Comparison of ENCODE assay signal across 9 mouse cellular contexts in the genomic region with DNA sequence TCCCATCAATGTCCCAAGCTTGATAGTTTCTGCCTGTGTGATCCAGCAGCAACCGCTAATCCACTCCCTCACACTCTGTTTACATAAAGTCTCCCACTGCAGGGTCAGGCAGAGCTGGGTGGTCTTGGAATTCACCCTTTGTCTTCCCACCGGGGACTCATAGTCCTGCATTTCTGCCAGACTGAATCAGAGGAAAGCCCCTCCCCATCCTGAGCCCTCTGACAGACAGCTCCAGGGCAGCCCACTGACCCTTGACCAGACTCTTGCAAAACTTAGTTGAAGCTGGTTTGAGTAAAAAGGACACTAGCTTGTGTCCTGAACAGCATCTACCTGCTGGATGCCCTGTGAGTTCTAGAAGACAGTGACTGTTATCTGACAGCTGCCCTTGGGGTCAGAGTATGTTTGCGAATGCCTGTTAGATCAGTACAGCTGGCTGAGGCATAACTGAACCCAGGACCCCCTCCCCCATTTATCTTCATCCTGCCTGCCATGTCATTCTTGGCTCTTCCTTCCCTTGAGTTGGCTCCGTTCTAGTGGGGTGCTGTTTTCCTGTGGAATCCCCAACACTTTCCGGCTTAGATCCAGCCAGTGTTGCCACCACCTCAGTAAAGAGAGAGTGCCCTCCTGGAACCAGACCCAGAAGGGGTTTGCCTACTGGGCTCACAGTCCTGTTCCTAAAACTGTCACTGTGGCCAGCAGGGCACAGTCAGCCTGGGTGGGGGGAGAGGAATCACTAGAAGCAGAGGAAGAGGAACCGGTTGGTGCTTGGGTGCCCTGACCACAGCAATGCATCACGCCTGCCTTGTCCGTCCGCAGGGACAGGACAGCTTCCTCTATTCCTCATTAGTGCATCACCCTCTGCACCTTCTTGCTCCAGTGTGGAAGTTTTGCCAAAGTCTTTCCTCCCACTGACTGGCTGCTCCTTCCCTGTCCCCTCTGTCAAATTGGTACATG. TPM values are rescaled to one million over a fixed set of nuclear protein-coding genes. Genes with fewer than 3 reads are reported as not detected.
DNase-seq lines count a peak whose midpoint lies in the region; ATAC-seq and TF ChIP-seq lines count a peak whose summit lies in the region.
"Had no signal": no experiment of that assay in that cellular context is flagged by ENCODE, and none has a peak within 500 bp of the region (broad histone marks: within the 10 kb centered on the region; RNA-seq: fewer than 3 reads in every experiment).

No protein-coding gene starts in this region.

- no peak for DNase-seq in gastrocnemius, adult 2 months
- no peak for DNase-seq in gastrocnemius, adult 8-10 months (ENCODE audit: low spot score in 2 of 2)
- peak; percentile 32 for DNase-seq in kidney, postnatal 0 days (ENCODE audit: low spot score)
- no peak for DNase-seq in gastrocnemius, postnatal 14 days
- no peak for DNase-seq in layer of hippocampus, postnatal 25 days (ENCODE audit: extremely low spot score in 1 of 2, low spot score in 1 of 2)
- DNase-seq in frontal cortex, adult 2 months (ENCODE audit: extremely low spot score in 1 of 2, low spot score in 1 of 2) = no peak

- no peak overlapping the region for H3K27ac ChIP-seq in gastrocnemius, adult 2 months
- H3K27ac ChIP-seq in forebrain, embryonic 12.5 days = no peak overlapping the region
- no peak overlapping the region for H3K27ac ChIP-seq in kidney, postnatal 0 days
- H3K27ac ChIP-seq in midbrain, embryonic 16.5 days (ENCODE audit: low read length) = no peak overlapping the region

- 58% methylated on average over 9 of the region's 9 CpGs for WGBS in forebrain, embryonic 12.5 days
- WGBS in kidney, postnatal 0 days = 48% methylated on average over 9 of the region's 9 CpGs
- 50% methylated on average over 9 of the region's 9 CpGs for WGBS in midbrain, embryonic 16.5 days

- H3K27me3 ChIP-seq in forebrain, embryonic 12.5 days = no peaks in the 10 kb centered on the region
- no peaks in the 10 kb centered on the region for H3K27me3 ChIP-seq in kidney, postnatal 0 days (ENCODE audit: insufficient read depth, low read length)
- no peaks in the 10 kb centered on the region for H3K27me3 ChIP-seq in midbrain, embryonic 16.5 days (ENCODE audit: control insufficient read depth, insufficient read depth, low read depth, low read length)

- H3K4me2 ChIP-seq in forebrain, embryonic 12.5 days = peak overlapping the region; percentile 95
- H3K4me2 ChIP-seq in kidney, postnatal 0 days (ENCODE audit: low read length) = peak overlapping the region; percentile 88
- peak overlapping the region; percentile 98 for H3K4me2 ChIP-seq in midbrain, embryonic 16.5 days (ENCODE audit: low read length)

- peaks cover 45% of the 10 kb centered on the region for H3K36me3 ChIP-seq in forebrain, embryonic 12.5 days (replicated peaks)
- H3K36me3 ChIP-seq in kidney, postnatal 0 days (ENCODE audit: insufficient read depth, low read length) = no peaks in the 10 kb centered on the region
- peaks cover 13% of the 10 kb centered on the region for H3K36me3 ChIP-seq in midbrain, embryonic 16.5 days (ENCODE audit: control insufficient read depth, insufficient read depth, low read length)

- H3K4me3 ChIP-seq in gastrocnemius, adult 2 months = peak overlapping the region; percentile 89
- H3K4me3 ChIP-seq in forebrain, embryonic 12.5 days (replicated peaks) = peak overlapping the region; percentile 89
- peak overlapping the region; percentile 63; the same call in 1 of the 2 replicates for H3K4me3 ChIP-seq in kidney, postnatal 0 days (replicated peaks; ENCODE audit: low read depth, low read length)
- peak overlapping the region; percentile 83 for H3K4me3 ChIP-seq in midbrain, embryonic 16.5 days (ENCODE audit: low read depth, low read length)

- intact Hi-C loops in gastrocnemius, adult 2 months (cut with DNase I) = no loop called here
- intact Hi-C loops in gastrocnemius, postnatal 14 days (cut with DNase I; ENCODE audit: low total_unique reads) = no loop called here

- peak overlapping the region; percentile 88 for H3K9ac ChIP-seq in forebrain, embryonic 12.5 days
- H3K9ac ChIP-seq in kidney, postnatal 0 days (ENCODE audit: low read depth, low read length) = no peak overlapping the region
- H3K9ac ChIP-seq in midbrain, embryonic 16.5 days (ENCODE audit: low read depth, low read length) = peak overlapping the region; percentile 80

- H3K4me1 ChIP-seq in forebrain, embryonic 12.5 days = peaks cover 40% of the 10 kb centered on the region
- 0 out of 2 replicates have a peak, but pooled peaks cover 15% of the 10 kb centered on the region for H3K4me1 ChIP-seq in kidney, postnatal 0 days (replicated peaks; ENCODE audit: insufficient read depth, low read length)
- peaks cover 37% of the 10 kb centered on the region for H3K4me1 ChIP-seq in midbrain, embryonic 16.5 days (ENCODE audit: control insufficient read depth, insufficient read depth, low read length)

- H3K9me3 ChIP-seq in forebrain, embryonic 12.5 days = no peaks in the 10 kb centered on the region
- H3K9me3 ChIP-seq in kidney, postnatal 0 days (replicated peaks; ENCODE audit: low read length) = no peaks in the 10 kb centered on the region
- H3K9me3 ChIP-seq in midbrain, embryonic 16.5 days (replicated peaks; ENCODE audit: control insufficient read depth, low read length, poor library complexity, severe bottlenecking) = no peaks in the 10 kb centered on the region

- ATAC-seq in forebrain, embryonic 12.5 days (ENCODE audit: low FRiP score) = no peak
- ATAC-seq in kidney, postnatal 0 days (replicated peaks; ENCODE audit: low FRiP score, low read depth) = no peak
- ATAC-seq in midbrain, embryonic 16.5 days = no peak

- no peak for TF ChIP-seq CTCF in gastrocnemius, adult 2 months (IDR thresholded peaks at IDR 0.05)
- no peak for TF ChIP-seq CTCF in kidney, postnatal 0 days (IDR thresholded peaks at IDR 0.05; ENCODE audit: low read depth)

RNA-seq across cellular contexts. Expression of a gene that starts 2.3 kb away (rescaled TPM):
- 1 to 10 TPM; 1.5 to 4.7 TPM for total RNA-seq in gastrocnemius, adult 2 months (2021)
- 1 to 10 TPM; 1.2 to 2.5 (median 1.8) TPM for total RNA-seq in gastrocnemius, adult 8-10 months (2022)
- polyA plus RNA-seq in forebrain, embryonic 12.5 days (2016; fragmentation: Nextera tagmentation; extraction: Ambion mirVana) = 6.4 and 9.8 TPM in 2 replicates
- 6.3 and 6.5 TPM in 2 replicates for polyA plus RNA-seq in kidney, postnatal 0 days (2015; fragmentation: Nextera tagmentation; extraction: Ambion mirVana)
- 3.8 and 4.7 TPM in 2 replicates for polyA plus RNA-seq in midbrain, embryonic 16.5 days (2015; fragmentation: Nextera tagmentation; extraction: Ambion mirVana)
- total RNA-seq in gastrocnemius, postnatal 14 days (2021) = 10 to 100 TPM in 1 of 2 experiments, 1 to 10 TPM in 1; 3.1 to 10.9 TPM
- 10 to 100 TPM; 72.3 to 77.3 TPM for total RNA-seq in layer of hippocampus, postnatal 25 days (2021)
- 70.4 and 77.0 TPM in 2 replicates for polyA plus RNA-seq in frontal cortex, adult 2 months (2012; rRNA removed)

RNA-seq across cellular contexts. Expression of a gene that starts 53.9 kb away (rescaled TPM):
- not detected for total RNA-seq in gastrocnemius, adult 2 months (2021)
- not detected for total RNA-seq in gastrocnemius, adult 8-10 months (2022)
- polyA plus RNA-seq in forebrain, embryonic 12.5 days (2016; fragmentation: Nextera tagmentation; extraction: Ambion mirVana) = 0.17 and 0.42 TPM in 2 replicates
- not detected in 2 replicates for polyA plus RNA-seq in kidney, postnatal 0 days (2015; fragmentation: Nextera tagmentation; extraction: Ambion mirVana)
- polyA plus RNA-seq in midbrain, embryonic 16.5 days (2015; fragmentation: Nextera tagmentation; extraction: Ambion mirVana) = not detected in 2 replicates
- not detected for total RNA-seq in gastrocnemius, postnatal 14 days (2021)
- not detected for total RNA-seq in layer of hippocampus, postnatal 25 days (2021)
- polyA plus RNA-seq in frontal cortex, adult 2 months (2012; rRNA removed) = 0.16 TPM in 1 of 2 replicates, not detected in the other
- polyA plus RNA-seq: C2C12 had no signal

RNA-seq across cellular contexts. Expression of a gene that starts 59.1 kb away (rescaled TPM):
- total RNA-seq in gastrocnemius, adult 2 months (2021) = not detected
- total RNA-seq in gastrocnemius, adult 8-10 months (2022) = not detected
- 0.17 TPM in 2 replicates for polyA plus RNA-seq in forebrain, embryonic 12.5 days (2016; fragmentation: Nextera tagmentation; extraction: Ambion mirVana)
- 5.0 and 5.9 TPM in 2 replicates for polyA plus RNA-seq in kidney, postnatal 0 days (2015; fragmentation: Nextera tagmentation; extraction: Ambion mirVana)
- 3.6 and 4.4 TPM in 2 replicates for polyA plus RNA-seq in midbrain, embryonic 16.5 days (2015; fragmentation: Nextera tagmentation; extraction: Ambion mirVana)
- total RNA-seq in gastrocnemius, postnatal 14 days (2021) = under 1 TPM; 0.09 to 0.10 TPM
- total RNA-seq in layer of hippocampus, postnatal 25 days (2021) = under 1 TPM; 0.38 to 0.59 TPM
- polyA plus RNA-seq in frontal cortex, adult 2 months (2012; rRNA removed) = 2.0 and 2.3 TPM in 2 replicates
- polyA plus RNA-seq: C2C12 had no signal

Comparison
In these comparisons a context has a peak if more than half of its experiments do, and no peak if none do; other contexts are left out.
1. RNA of a gene that starts 2.3 kb away (total RNA-seq): 72.3 to 77.3 TPM in layer of hippocampus, postnatal 25 days; 3.1 to 10.9 TPM in gastrocnemius, postnatal 14 days, 1.5 to 4.7 TPM in gastrocnemius, adult 2 months and 1.2 to 2.5 TPM in gastrocnemius, adult 8-10 months; every median in the first group is over 4 times any median in the second.
2. Peak in every context shown above with its lines, with median percentiles within 50 percentile points of each other: H3K4me3 ChIP-seq and H3K4me2 ChIP-seq.